8 mouse cellular contexts compared by ENCODE assay signal in the genomic region with DNA sequence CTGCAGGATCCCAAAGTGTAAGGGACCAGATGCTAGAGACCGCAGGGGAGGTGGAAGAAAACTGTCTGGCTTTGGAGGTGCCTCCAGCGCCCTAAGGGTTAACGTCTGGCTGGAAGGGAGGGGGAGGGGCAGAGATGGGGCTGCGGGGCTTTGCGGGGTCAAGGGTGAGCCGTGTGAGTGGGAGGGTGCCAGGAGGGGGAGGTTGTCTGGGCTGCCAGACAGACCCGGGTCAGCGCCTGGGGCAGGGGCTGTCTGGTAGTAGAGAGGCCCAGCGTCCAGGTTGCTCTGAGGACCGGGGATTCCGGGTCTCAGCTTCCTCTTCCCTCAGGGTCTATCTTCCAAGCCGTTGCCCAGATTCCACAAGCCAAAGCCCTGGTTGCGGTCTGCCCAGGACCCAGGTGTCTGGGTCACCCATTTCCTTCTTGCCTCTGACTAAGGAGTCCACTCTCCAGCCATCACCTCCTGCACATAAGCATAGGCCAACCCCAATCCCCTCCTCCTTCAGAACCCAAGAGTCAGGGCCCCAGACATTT. TPM values are rescaled to one million over a fixed set of nuclear protein-coding genes. Genes with fewer than 3 reads are reported as not detected.
DNase-seq lines count a peak whose midpoint lies in the region; ATAC-seq and TF ChIP-seq lines count a peak whose summit lies in the region.

No protein-coding gene starts in this region.

- H3K36me3 ChIP-seq in embryonic facial prominence, embryonic 13.5 days = peaks cover 26% of the 10 kb centered on the region
- peaks cover 26% of the 10 kb centered on the region for H3K36me3 ChIP-seq in heart, embryonic 13.5 days
- no peaks in the 10 kb centered on the region for H3K36me3 ChIP-seq in kidney, postnatal 0 days (ENCODE audit: insufficient read depth, low read length)
- H3K36me3 ChIP-seq in liver, postnatal 0 days (replicated peaks; ENCODE audit: insufficient read depth, low read length) = no peaks in the 10 kb centered on the region

- DNase-seq in 3134 (ENCODE audit: extremely low read depth, insufficient read length, low spot score) = peak; percentile 81
- peak; percentile 84 for DNase-seq in adrenal gland, postnatal 10 days
- DNase-seq in kidney, postnatal 0 days (ENCODE audit: low spot score) = peak; percentile 83
- peak; percentile 53 for DNase-seq in liver, postnatal 0 days
- no peak for DNase-seq in spleen, postnatal 10 days (ENCODE audit: low spot score in 2 of 2)

- no peak for TF ChIP-seq EP300 in liver, postnatal 0 days (IDR thresholded peaks at IDR 0.05; ENCODE audit: low read depth)

- no peaks in the 10 kb centered on the region for H3K27me3 ChIP-seq in embryonic facial prominence, embryonic 13.5 days
- H3K27me3 ChIP-seq in heart, embryonic 13.5 days (replicated peaks) = no peaks in the 10 kb centered on the region
- no peaks in the 10 kb centered on the region for H3K27me3 ChIP-seq in kidney, postnatal 0 days (ENCODE audit: insufficient read depth, low read length)
- H3K27me3 ChIP-seq in liver, postnatal 0 days (ENCODE audit: insufficient read depth, low read length) = peaks cover 11% of the 10 kb centered on the region; the same call in 1 of the 2 replicates

- peaks cover 38% of the 10 kb centered on the region for H3K4me1 ChIP-seq in embryonic facial prominence, embryonic 13.5 days
- peaks cover 44% of the 10 kb centered on the region for H3K4me1 ChIP-seq in heart, embryonic 13.5 days
- peaks cover 30% of the 10 kb centered on the region for H3K4me1 ChIP-seq in kidney, postnatal 0 days (replicated peaks; ENCODE audit: insufficient read depth, low read length)
- 0 out of 2 replicates have a peak, but pooled peaks cover 5% of the 10 kb centered on the region for H3K4me1 ChIP-seq in liver, postnatal 0 days (ENCODE audit: insufficient read depth)
- H3K4me1 ChIP-seq in olfactory bulb, adult 2 months (ENCODE audit: control insufficient read depth, insufficient read depth, low read length) = peaks cover 17% of the 10 kb centered on the region

- peak overlapping the region; percentile 87 for H3K4me2 ChIP-seq in embryonic facial prominence, embryonic 13.5 days
- peak overlapping the region; percentile 84 for H3K4me2 ChIP-seq in heart, embryonic 13.5 days
- H3K4me2 ChIP-seq in kidney, postnatal 0 days (ENCODE audit: low read length) = peak overlapping the region; percentile 94
- H3K4me2 ChIP-seq in liver, postnatal 0 days (ENCODE audit: low read depth, low read length) = peak overlapping the region; percentile 77

- peak overlapping the region; percentile 93 for H3K9ac ChIP-seq in embryonic facial prominence, embryonic 13.5 days
- peak overlapping the region; percentile 98 for H3K9ac ChIP-seq in heart, embryonic 13.5 days
- H3K9ac ChIP-seq in kidney, postnatal 0 days (ENCODE audit: low read depth, low read length) = peak overlapping the region; percentile 86
- H3K9ac ChIP-seq in liver, postnatal 0 days (replicated peaks) = peak overlapping the region; percentile 66

- no peaks in the 10 kb centered on the region for H3K9me3 ChIP-seq in embryonic facial prominence, embryonic 13.5 days
- no peaks in the 10 kb centered on the region for H3K9me3 ChIP-seq in heart, embryonic 13.5 days
- H3K9me3 ChIP-seq in kidney, postnatal 0 days (replicated peaks; ENCODE audit: low read length) = no peaks in the 10 kb centered on the region
- no peaks in the 10 kb centered on the region for H3K9me3 ChIP-seq in liver, postnatal 0 days (ENCODE audit: low read length)

- TF ChIP-seq POLR2A in olfactory bulb, adult 2 months (IDR thresholded peaks at IDR 0.05; ENCODE audit: insufficient read depth, low read depth, low read length) = no peak

- WGBS in embryonic facial prominence, embryonic 13.5 days = under 1% methylated on average over 13 of the region's 13 CpGs
- 2% methylated on average over 12 of the region's 13 CpGs for WGBS in heart, embryonic 13.5 days
- WGBS in kidney, postnatal 0 days = under 1% methylated on average over 13 of the region's 13 CpGs
- WGBS in liver, postnatal 0 days (ENCODE audit: insufficient replicate concordance) = 5% methylated on average over 12 of the region's 13 CpGs
- 0% methylated on average over 13 of the region's 13 CpGs for WGBS in olfactory bulb, adult 2 months

- H3K4me3 ChIP-seq in embryonic facial prominence, embryonic 13.5 days = peak overlapping the region; percentile 87
- H3K4me3 ChIP-seq in heart, embryonic 13.5 days = peak overlapping the region; percentile 89
- H3K4me3 ChIP-seq in kidney, postnatal 0 days (replicated peaks; ENCODE audit: low read depth, low read length) = peak overlapping the region; percentile 82
- peak overlapping the region; percentile 70 for H3K4me3 ChIP-seq in liver, postnatal 0 days (ENCODE audit: low read depth, low read length)
- H3K4me3 ChIP-seq in olfactory bulb, adult 2 months (ENCODE audit: insufficient read depth, low read depth, low read length) = peak overlapping the region; percentile 100

- no peak for TF ChIP-seq CTCF in kidney, postnatal 0 days (IDR thresholded peaks at IDR 0.05; ENCODE audit: low read depth)
- TF ChIP-seq CTCF in liver, postnatal 0 days (IDR thresholded peaks at IDR 0.05; ENCODE audit: low read depth) = no peak
- TF ChIP-seq CTCF in olfactory bulb, adult 2 months (IDR thresholded peaks at IDR 0.05; ENCODE audit: insufficient read depth, low read depth, low read length) = no peak

- H3K27ac ChIP-seq in embryonic facial prominence, embryonic 13.5 days = peak overlapping the region; percentile 100
- peak overlapping the region; percentile 99 for H3K27ac ChIP-seq in heart, embryonic 13.5 days (replicated peaks)
- H3K27ac ChIP-seq in kidney, postnatal 0 days = peak overlapping the region; percentile 98
- peak overlapping the region; percentile 83 for H3K27ac ChIP-seq in liver, postnatal 0 days (ENCODE audit: low read depth)
- peak overlapping the region; percentile 99 for H3K27ac ChIP-seq in olfactory bulb, adult 2 months (ENCODE audit: insufficient read depth, low read depth, low read length)

- no peak; the same call in 1 of the 2 replicates for ATAC-seq in embryonic facial prominence, embryonic 13.5 days (ENCODE audit: insufficient number of reproducible peaks, insufficient read depth, low FRiP score, low TSS enrichment, low read depth)
- ATAC-seq in heart, embryonic 13.5 days (ENCODE audit: extremely low read depth, insufficient number of reproducible peaks, low FRiP score, low TSS enrichment) = peak; percentile 15; the same call in 1 of the 2 replicates
- ATAC-seq in kidney, postnatal 0 days (replicated peaks; ENCODE audit: low FRiP score, low read depth) = peak; percentile 58
- ATAC-seq in liver, postnatal 0 days = peak; percentile 48

RNA-seq across cellular contexts. Expression of a gene that starts 0.8 kb away (rescaled TPM):
- total RNA-seq in adrenal gland, postnatal 10 days (2021) = 10 to 100 TPM; 32.1 to 70.4 TPM
- 51.9 and 52.6 TPM in 2 replicates for polyA plus RNA-seq in embryonic facial prominence, embryonic 13.5 days (2015; fragmentation: Nextera tagmentation; extraction: Ambion mirVana)
- 24.2 and 27.0 TPM in 2 replicates for polyA plus RNA-seq in heart, embryonic 13.5 days (2015; fragmentation: Nextera tagmentation; extraction: Ambion mirVana)
- 14.4 and 18.5 TPM in 2 replicates for polyA plus RNA-seq in kidney, postnatal 0 days (2015; fragmentation: Nextera tagmentation; extraction: Ambion mirVana)
- 2.1 and 3.1 TPM in 2 replicates for polyA plus RNA-seq in liver, postnatal 0 days (2015; fragmentation: Nextera tagmentation; extraction: Ambion mirVana)
- not detected in 2 replicates for polyA plus RNA-seq in olfactory bulb, adult 2 months (2012; ENCODE audit: insufficient read depth, insufficient read length, low replicate concordance, missing spikeins)

RNA-seq across cellular contexts. Expression of a gene that starts 27.3 kb away (rescaled TPM):
- total RNA-seq in adrenal gland, postnatal 10 days (2021) = under 1 TPM; 0.12 to 0.30 TPM
- polyA plus RNA-seq in embryonic facial prominence, embryonic 13.5 days (2015; fragmentation: Nextera tagmentation; extraction: Ambion mirVana) = 1.3 and 1.6 TPM in 2 replicates
- 0.55 and 0.66 TPM in 2 replicates for polyA plus RNA-seq in heart, embryonic 13.5 days (2015; fragmentation: Nextera tagmentation; extraction: Ambion mirVana)
- 0.28 and 0.41 TPM in 2 replicates for polyA plus RNA-seq in kidney, postnatal 0 days (2015; fragmentation: Nextera tagmentation; extraction: Ambion mirVana)
- polyA plus RNA-seq in liver, postnatal 0 days (2015; fragmentation: Nextera tagmentation; extraction: Ambion mirVana) = 0.08 and 0.09 TPM in 2 replicates
- polyA plus RNA-seq in olfactory bulb, adult 2 months (2012; ENCODE audit: insufficient read depth, insufficient read length, low replicate concordance, missing spikeins) = not detected in 2 replicates

RNA-seq across cellular contexts. Expression of a gene that starts 56.0 kb away (rescaled TPM):
- total RNA-seq in adrenal gland, postnatal 10 days (2021) = 1 to 10 TPM in 1 of 2 experiments, under 1 TPM in 1; 0.51 to 1.4 TPM
- polyA plus RNA-seq in embryonic facial prominence, embryonic 13.5 days (2015; fragmentation: Nextera tagmentation; extraction: Ambion mirVana) = 0.19 TPM in 1 of 2 replicates, not detected in the other
- polyA plus RNA-seq in heart, embryonic 13.5 days (2015; fragmentation: Nextera tagmentation; extraction: Ambion mirVana) = 0.11 and 0.15 TPM in 2 replicates
- polyA plus RNA-seq in kidney, postnatal 0 days (2015; fragmentation: Nextera tagmentation; extraction: Ambion mirVana) = 0.39 and 0.83 TPM in 2 replicates
- 13.3 and 13.7 TPM in 2 replicates for polyA plus RNA-seq in liver, postnatal 0 days (2015; fragmentation: Nextera tagmentation; extraction: Ambion mirVana)
- not detected in 2 replicates for polyA plus RNA-seq in olfactory bulb, adult 2 months (2012; ENCODE audit: insufficient read depth, insufficient read length, low replicate concordance, missing spikeins)

RNA-seq across cellular contexts. Expression of a gene that starts 59.9 kb away (rescaled TPM):
- total RNA-seq in adrenal gland, postnatal 10 days (2021) = 1 to 10 TPM; 1.2 to 1.8 TPM
- not detected in 2 replicates for polyA plus RNA-seq in embryonic facial prominence, embryonic 13.5 days (2015; fragmentation: Nextera tagmentation; extraction: Ambion mirVana)
- polyA plus RNA-seq in heart, embryonic 13.5 days (2015; fragmentation: Nextera tagmentation; extraction: Ambion mirVana) = not detected in 2 replicates
- 0.37 and 0.80 TPM in 2 replicates for polyA plus RNA-seq in kidney, postnatal 0 days (2015; fragmentation: Nextera tagmentation; extraction: Ambion mirVana)
- polyA plus RNA-seq in liver, postnatal 0 days (2015; fragmentation: Nextera tagmentation; extraction: Ambion mirVana) = 9.3 and 10.3 TPM in 2 replicates
- not detected in 2 replicates for polyA plus RNA-seq in olfactory bulb, adult 2 months (2012; ENCODE audit: insufficient read depth, insufficient read length, low replicate concordance, missing spikeins)

RNA-seq across cellular contexts. Expression of a gene that starts 59.9 kb away (rescaled TPM):
- not detected for total RNA-seq in adrenal gland, postnatal 10 days (2021)
- not detected in 2 replicates for polyA plus RNA-seq in embryonic facial prominence, embryonic 13.5 days (2015; fragmentation: Nextera tagmentation; extraction: Ambion mirVana)
- not detected in 2 replicates for polyA plus RNA-seq in heart, embryonic 13.5 days (2015; fragmentation: Nextera tagmentation; extraction: Ambion mirVana)
- not detected in 2 replicates for polyA plus RNA-seq in kidney, postnatal 0 days (2015; fragmentation: Nextera tagmentation; extraction: Ambion mirVana)
- not detected in 2 replicates for polyA plus RNA-seq in liver, postnatal 0 days (2015; fragmentation: Nextera tagmentation; extraction: Ambion mirVana)
- polyA plus RNA-seq in olfactory bulb, adult 2 months (2012; ENCODE audit: insufficient read depth, insufficient read length, low replicate concordance, missing spikeins) = not detected in 2 replicates

Comparison
In these comparisons a context has a peak if more than half of its experiments do, and no peak if none do; other contexts are left out.
1. DNase-seq: peak in 3134 (single experiment), adrenal gland, postnatal 10 days (single experiment), kidney, postnatal 0 days (single experiment) and liver, postnatal 0 days (single experiment); none in spleen, postnatal 10 days (0 of 2).
2. Peak in every context shown above with its lines, with median percentiles within 50 percentile points of each other: H3K27ac ChIP-seq, H3K4me2 ChIP-seq, H3K4me3 ChIP-seq and H3K9ac ChIP-seq.